Comparison of ENCODE assay signal across 18 mouse cellular contexts in genomic region chr1:131206342-131206741, GRCm38 (mm10).
"Had no signal": no experiment of that assay in that cellular context is flagged by ENCODE, and none has a peak within 500 bp of the region (broad histone marks: within the 10 kb centered on the region; RNA-seq: fewer than 3 reads in every experiment).

No protein-coding gene starts in this region.

- DNase-seq: liver, postnatal 0 days; lung, adult 2 months; lung, postnatal 14 days; lung, postnatal 36 days; right cerebral cortex, postnatal 14 days; thymus, adult 2 months; thymus, postnatal 25 days; thymus, postnatal 4 days had no signal

- H3K4me2 ChIP-seq: liver, embryonic 15.5 days; lung, embryonic 15.5 days; midbrain, embryonic 11.5 days; midbrain, embryonic 13.5 days; midbrain, embryonic 15.5 days; neural tube, embryonic 12.5 days; stomach, embryonic 15.5 days had no signal

- H3K4me3 ChIP-seq: liver, embryonic 15.5 days; lung, embryonic 15.5 days; megakaryocyte, embryonic 14.5 days; midbrain, embryonic 13.5 days; midbrain, embryonic 15.5 days; neural tube, embryonic 12.5 days; stomach, embryonic 15.5 days had no signal

- ATAC-seq: liver, postnatal 0 days; lung, postnatal 0 days; midbrain, embryonic 13.5 days; midbrain, embryonic 15.5 days had no signal

- H3K4me1 ChIP-seq: midbrain, embryonic 13.5 days; neural tube, embryonic 12.5 days had no signal

- H3K9me3 ChIP-seq: liver, embryonic 15.5 days; lung, embryonic 15.5 days; megakaryocyte, embryonic 14.5 days; midbrain, embryonic 13.5 days; midbrain, embryonic 15.5 days; neural tube, embryonic 12.5 days; stomach, embryonic 15.5 days had no signal

- H3K36me3 ChIP-seq: liver, embryonic 15.5 days; lung, embryonic 15.5 days; midbrain, embryonic 13.5 days; midbrain, embryonic 15.5 days; neural tube, embryonic 12.5 days; stomach, embryonic 15.5 days had no signal

- H3K27ac ChIP-seq: liver, embryonic 15.5 days; lung, embryonic 15.5 days; macrophage; midbrain, embryonic 13.5 days; midbrain, embryonic 15.5 days; neural tube, embryonic 12.5 days; stomach, embryonic 15.5 days had no signal

- H3K27me3 ChIP-seq: liver, embryonic 15.5 days; lung, embryonic 15.5 days; midbrain, embryonic 13.5 days; midbrain, embryonic 15.5 days; neural tube, embryonic 12.5 days; stomach, embryonic 15.5 days had no signal

- H3K9ac ChIP-seq: liver, embryonic 15.5 days; liver, postnatal 0 days; lung, embryonic 15.5 days; midbrain, embryonic 13.5 days; midbrain, embryonic 15.5 days; neural tube, embryonic 12.5 days; stomach, embryonic 15.5 days had no signal
